Mouse (Mus musculus): ENCODE results near the gene Tspan32.

GRCm38 (mm10) chr7:143044049-143044825 lies 39.4 kb downstream of the Tspan32 start:
- TF ChIP-seq CTCF (IDR thresholded peaks at IDR 0.05; ENCODE audit: extremely low read depth, insufficient read length, insufficient replicate concordance, low read depth, low read length) (no peak), POLR2A (IDR thresholded peaks at IDR 0.05; ENCODE audit: low read depth, low read length) (no peak)
